Mouse (Mus musculus) erythroblast, embryonic 14.5 days (primary cell): ENCODE measurements around the gene Prkag1.

ENCODE experiments used
- GATA1 ChIP-seq: IDR thresholded peaks from 2 replicates; pipeline ENCODE4 v1.6.1; 2012; ENCODE audit warnings: low read length, inconsistent platforms, mixed read lengths
- TAL1 ChIP-seq: IDR thresholded peaks from 3 replicates; pipeline ENCODE4 v1.6.1; 2012; ENCODE audit warnings: low read length, inconsistent platforms, mixed read lengths

- TF ChIP-seq GATA1: no peak
- TF ChIP-seq TAL1: no peak
These were observed 28.4 kb downstream of the Prkag1 start for GRCm38 (mm10) chr15:98802926-98803325.
